Mouse (Mus musculus) cerebellum, adult 2 months (tissue): ENCODE measurements around the gene Hist1h4c.

Experiments
- CTCF ChIP-seq: fragments of 200-500 bp; IDR thresholded peaks from 2 replicates; pipeline ENCODE4 v1.5.1; 2011; ENCODE audit warnings: low read depth, mild to moderate bottlenecking, control low read depth, low read length, moderate library complexity, borderline replicate concordance; ENCODE audit not compliant: insufficient read depth
- POLR2A ChIP-seq: fragments of 200-500 bp; IDR thresholded peaks from 2 replicates; pipeline ENCODE4 v1.6.1; 2011; ENCODE audit warnings: low read length, control low read depth, borderline replicate concordance; ENCODE audit not compliant: insufficient read depth

DNA sequence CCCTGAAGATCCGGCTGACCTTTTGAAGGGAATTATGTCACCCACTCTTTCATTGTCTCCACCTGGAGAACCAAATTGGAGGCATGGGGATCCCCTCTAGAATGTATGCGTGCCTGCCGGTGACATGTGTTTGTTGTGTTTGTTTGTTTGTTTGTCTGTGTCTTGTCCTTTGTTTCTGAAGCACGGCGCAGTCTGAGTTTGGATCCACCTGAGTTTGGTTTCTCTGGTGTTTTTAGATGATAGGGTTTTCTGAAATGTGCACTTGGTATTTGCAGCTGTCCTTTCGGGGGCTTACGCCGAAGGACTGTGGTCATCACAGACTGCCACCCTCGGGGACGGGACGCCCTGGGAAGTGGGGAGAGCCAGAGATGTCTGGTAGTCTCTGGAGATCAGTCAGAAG, 18.9 kb upstream of the Hist1h4c start:
- TF ChIP-seq POLR2A, result no peak
- no peak for TF ChIP-seq CTCF
